Mouse (Mus musculus): ENCODE results near the gene Manba.

DNA sequence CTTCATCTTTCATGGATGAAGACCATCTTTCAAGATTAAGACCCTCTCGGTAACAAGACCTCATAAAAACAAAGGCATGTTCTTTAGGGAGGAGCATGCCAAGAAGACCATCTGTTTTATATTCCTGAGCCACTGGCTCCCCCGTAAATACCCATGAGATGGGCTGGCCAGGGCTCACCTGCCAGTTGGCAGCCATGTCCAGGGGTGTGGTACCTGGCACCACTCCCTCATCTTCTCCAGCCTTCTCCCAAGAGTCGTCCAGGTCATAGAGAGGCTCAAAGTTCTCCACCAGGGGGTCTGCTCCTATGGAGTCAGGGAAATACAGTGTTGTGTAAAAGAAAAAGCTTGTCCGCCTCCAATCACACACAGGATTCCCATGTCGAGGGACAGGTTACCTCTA lies 106.0 kb downstream of the Manba start:
- TF ChIP-seq CTCF (IDR thresholded peaks at IDR 0.05; ENCODE audit: control insufficient read depth, insufficient read depth, insufficient read length) = no peak
- no peak for TF ChIP-seq USF1 (IDR thresholded peaks at IDR 0.05; ENCODE audit: low read depth)
- no peak for TF ChIP-seq CEBPB (IDR thresholded peaks at IDR 0.05; ENCODE audit: low read depth)
- no peak for TF ChIP-seq MAX (IDR thresholded peaks at IDR 0.05)
- TF ChIP-seq FOSL1 (IDR thresholded peaks at IDR 0.05; ENCODE audit: insufficient read depth, low read length, poor library complexity, severe bottlenecking) = no peak
- TF ChIP-seq MYOG (IDR thresholded peaks at IDR 0.05; ENCODE audit: control insufficient read depth, extremely low read depth, insufficient read length) = no peak
